Mouse (Mus musculus) induced T-regulatory cell, adult 2 months (primary cell): ENCODE data around the gene Kbtbd4.

ENCODE experiments used
- DNase-seq: peaks from one replicate; pipeline ENCODE4 v3.0.0-alpha.2; 2012; ENCODE audit warnings: low read depth

Kbtbd4 gene

DNA sequence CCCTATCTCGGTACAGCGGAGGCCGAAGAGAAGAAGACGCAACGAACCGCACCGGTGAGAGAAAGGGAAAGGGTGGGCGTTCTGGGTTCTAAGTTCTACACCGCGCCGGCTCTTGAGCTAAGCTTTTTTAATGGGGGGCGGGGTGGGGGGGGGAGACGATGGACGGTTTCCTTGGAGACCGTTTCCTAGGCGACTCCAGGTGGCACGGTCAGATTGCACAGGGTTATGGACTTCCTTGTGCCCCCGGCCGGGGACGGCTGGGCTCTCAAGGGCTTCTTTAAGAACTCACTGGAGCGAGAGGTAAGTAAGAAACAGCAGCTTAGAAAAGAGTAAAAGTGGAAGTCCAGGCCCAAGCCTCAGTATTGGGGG is 300 bp downstream of the Kbtbd4 start:
- no peak for DNase-seq

DNA sequence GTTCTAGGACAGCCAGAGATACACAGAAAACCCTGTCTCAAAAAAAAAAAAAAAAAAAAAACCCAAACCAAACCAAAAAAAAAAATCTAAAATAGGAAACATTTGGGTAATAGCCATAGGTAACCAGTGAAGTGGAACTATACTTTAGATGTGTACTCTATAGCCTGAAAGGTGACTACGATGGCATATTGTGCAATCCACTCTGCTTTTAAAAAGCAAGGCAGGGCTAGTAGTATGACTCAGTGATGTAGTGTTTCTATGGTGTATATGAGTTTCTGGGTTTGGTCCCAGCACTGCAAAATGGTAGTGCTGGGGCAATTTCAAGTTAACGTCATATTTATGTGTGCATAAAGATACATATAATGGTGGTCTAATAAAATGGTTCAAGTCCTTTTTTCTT is 2.2 kb downstream of the Kbtbd4 start:
- no peak for DNase-seq

DNA sequence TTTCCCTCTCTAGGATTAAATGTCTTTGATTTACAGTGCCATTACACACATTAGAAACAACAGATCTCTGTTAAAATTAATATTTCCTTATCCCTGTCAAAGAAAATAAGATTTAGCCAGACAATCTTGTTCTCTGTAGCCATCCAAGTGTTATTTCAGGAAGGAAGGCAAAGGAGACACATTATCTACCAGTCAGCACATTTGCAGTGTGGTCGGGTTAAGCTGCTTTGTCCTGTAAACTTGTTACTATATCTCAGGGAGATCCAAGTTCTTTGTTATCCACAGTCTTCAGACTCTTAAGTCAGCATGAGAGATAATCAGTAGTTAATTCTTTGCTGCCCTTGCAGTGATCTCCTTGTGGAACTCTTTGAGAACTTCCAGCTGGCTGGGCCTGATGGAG is 6.3 kb downstream of the Kbtbd4 start:
- DNase-seq, result no peak

DNA sequence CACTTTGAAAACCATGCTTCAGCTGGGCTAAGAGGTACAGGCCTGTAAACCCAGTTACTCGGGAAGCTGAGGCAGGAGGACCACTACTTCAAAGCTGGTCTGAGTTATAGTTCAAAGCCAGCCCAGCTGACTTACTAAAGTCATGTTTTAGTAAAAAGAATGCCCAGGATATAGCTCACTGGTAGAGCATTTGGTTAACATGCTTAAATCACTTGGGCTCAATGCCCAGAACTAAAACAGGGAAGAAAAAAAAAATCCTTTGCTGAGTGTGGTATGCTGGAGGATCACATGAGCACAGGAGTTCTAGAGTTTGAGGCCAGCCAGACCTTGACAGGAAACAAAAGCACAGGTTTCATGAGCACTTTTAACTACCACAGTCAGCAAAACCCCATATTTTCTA is 7.1 kb downstream of the Kbtbd4 start:
- no peak for DNase-seq

DNA sequence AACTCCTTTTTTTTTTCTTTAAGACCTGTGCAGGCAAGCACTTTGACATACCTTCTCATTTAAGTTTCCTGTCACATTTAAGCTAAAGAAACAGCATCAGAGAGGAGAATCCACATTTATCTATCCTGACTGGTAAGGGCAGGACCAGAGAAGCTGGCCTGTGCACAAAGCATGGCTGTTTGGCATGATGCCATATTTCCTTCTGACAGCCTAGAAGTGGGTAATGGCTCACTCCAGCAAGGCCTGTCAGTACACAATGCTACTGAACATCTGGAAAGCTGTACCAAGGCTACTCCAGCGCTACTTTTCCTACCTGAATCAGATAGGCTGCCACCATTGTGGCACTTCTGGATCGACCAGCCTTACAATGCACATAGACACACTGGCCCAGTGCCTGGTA is 9.1 kb downstream of the Kbtbd4 start:
- no peak for DNase-seq

DNA sequence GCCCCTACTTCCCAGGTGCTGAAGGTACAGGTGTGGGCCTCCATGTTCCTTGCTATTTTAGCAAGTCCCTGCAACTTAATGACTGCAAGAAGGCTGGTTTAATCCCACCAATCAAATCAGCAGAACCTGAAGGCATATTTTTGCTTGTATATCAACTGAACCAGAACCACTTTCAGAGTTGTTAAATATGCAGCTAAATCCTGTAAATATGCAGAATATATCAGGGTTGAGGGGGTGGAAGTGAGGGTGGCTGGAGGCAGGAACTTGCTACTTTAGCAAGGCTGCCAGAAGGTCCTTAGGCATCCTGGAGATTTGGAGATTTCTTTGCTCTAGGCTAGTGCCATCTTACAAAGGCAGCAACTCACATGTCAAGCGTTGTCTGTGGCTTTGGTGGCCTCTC is 11.0 kb downstream of the Kbtbd4 start:
- no peak for DNase-seq

DNA sequence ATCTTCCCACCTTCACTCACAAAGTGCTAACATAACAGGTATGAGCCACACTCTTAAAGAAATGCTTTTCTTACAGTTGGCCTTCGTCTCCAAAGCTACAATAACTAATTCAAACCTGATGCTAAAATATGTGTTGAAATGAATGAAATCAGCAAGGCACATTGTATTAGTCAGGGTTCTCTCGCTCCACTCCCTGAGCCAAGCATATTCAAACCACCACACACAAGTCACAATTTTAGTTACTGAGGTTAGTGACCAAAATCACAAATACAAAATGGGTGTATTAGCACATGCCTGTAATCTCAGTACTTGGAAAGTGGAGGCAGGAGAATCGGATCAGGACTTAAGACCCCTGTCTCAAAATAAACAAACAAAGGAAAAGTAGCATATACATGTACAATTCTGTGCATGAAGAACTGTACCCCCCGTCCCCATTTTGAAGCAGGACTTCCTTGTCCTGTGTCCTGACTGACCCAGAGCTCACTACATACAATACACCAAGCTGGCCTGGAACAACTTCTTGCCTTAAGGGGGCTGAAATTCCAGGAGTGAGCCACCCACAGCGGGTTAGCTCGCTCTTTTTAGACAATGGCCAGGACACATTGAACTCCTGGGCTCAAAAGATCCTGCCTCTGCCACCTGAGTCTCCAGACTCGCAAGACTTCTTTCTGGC is 12.2 kb downstream of the Kbtbd4 start:
- peak; percentile 66 for DNase-seq

DNA sequence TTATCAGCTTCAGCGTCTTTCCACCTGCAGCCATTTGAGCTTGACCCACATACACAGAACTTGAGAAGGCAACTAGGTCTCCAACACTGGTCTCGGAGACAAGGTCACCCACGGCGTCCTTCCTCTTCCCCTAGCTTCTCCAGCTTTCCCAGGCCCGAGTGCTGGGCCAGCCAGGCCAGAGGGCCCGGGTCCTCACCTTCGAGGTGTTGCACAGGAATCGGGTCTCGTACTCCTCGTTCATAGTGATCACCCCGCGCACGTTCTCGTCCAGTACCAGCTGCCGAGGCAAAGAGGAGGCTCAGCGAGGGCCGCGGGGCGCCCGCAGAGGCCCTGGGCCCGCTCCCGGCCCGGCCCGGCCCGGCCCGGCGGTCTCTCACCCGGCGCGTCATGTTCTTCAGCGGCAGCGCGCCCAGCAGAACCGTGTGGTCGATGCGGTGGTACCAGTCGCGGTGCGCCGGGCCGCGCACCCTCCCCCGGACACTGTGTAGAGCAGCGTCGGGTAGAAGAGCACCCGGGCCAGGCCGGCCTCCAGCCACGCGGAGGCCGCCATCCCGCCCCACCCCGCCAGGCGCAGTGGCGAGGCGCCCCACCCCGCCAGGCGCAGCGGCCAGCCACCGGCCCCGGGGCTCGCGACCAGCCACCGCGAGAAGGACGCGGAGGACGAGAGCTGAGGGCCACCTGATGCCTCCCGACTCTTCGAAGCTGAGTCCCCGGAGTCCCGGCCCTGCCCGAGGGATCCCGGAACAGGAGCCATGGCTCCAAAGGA is 12.9 kb downstream of the Kbtbd4 start:
- peak; percentile 73 for DNase-seq

DNA sequence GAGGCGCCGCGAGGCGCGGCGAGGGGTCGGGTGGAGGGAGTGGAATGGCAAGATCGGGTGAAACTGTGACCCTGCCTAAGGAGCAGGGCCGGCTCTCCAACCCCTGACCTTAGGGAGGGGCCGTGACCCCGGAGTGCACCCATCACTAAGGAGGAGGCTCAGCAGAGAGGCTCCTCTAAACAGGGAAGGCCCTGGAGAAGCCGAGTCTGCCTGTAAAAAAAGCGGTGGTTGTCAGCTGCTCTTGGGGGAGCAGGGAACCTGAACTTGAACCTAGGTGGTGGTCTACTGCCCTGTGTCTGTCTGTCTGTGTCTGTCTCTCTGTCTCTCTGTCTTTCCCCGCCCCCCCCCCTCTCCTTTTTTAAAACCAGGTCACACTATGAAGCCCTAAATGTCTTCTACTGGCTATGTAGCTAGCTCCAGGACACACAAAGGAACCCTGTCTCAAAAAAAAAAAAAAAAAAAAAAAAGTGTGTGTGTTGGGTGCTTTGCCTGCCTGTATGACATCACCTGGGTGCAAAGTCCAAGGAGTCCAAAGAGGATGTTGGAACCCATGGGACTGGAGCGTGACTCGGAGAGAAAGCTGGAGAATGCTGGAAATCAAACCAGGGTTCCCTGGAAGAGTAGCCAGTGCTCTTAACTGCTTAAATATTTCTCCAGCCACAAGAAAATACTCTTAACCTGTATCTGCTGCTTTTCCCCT is 13.6 kb downstream of the Kbtbd4 start:
- peak; percentile 22 for DNase-seq

DNA sequence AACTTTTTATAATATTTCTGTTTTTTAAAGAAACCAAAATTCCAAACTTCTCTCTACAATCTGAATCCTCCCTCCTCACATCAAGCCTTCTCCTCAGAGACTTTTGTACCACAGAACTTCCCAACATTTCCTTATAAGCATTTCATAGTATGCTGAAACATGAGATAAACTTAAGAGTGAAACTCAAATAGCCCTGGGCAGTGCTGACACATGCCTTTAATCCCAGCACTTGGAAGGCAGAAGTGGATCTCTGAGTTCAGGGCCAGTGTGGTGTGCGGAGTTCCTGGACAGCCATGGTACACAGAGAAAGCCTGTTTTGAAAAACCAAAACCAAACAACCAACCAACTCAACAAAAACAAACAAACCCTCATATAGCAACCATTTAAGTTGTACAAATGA is 16.6 kb downstream of the Kbtbd4 start:
- no peak for DNase-seq

DNA sequence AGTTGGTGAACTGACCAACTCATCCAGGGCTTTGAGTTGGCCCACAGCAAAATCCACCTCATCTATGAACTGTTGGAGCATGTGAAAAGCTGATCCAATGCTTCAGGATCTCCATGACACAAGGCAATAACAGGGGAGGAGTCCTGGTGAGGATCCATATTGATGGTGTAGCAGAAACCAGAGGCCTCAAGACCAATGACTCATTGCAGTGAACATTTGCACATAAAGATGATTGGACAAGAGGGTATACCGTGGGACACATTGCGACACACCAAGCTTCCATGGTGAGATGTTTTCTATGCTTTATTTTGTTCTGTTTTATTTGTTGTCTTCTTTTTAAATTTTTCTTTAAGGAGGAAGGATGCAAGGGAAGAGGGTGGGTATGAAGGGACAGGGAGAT is 18.1 kb downstream of the Kbtbd4 start:
- DNase-seq, result no peak

DNA sequence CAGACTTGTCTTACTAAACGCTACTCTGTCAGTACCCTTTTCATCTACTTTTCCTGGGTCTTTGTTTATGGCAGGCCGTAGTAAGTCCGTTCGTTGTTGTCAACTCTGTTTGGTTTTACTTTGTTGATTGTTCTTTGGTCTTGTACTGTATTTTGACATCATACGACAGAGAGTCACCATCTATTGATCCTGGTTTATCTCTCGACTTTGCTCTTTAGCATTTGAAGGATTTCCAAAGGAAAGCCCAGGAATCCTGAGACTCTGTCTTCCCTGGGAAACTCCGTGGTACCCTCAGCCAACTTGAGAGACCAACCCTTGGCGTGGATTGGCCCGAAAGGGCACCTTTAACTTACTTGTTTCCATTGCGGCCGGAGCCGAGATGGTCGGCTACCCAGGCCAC is 24.0 kb downstream of the Kbtbd4 start:
- no peak for DNase-seq

DNA sequence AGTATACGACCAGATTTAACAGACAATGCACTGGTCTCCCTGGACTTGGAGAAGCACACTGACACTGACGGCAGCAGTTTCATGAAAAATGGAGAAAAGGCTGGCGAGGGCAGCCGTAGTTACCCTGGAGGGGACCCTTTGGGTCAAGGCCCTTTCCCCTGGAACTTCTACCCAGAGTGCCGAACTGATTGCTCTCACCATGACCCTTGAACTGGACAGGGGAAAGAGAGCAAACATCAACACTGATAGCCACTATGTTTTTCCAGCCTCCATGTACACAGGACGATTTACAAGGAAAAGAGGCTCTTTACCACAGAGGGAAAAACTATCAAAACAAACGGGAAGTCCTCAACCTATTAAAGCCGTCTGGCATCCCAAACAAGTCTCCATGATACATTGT is 27.3 kb downstream of the Kbtbd4 start:
- no peak for DNase-seq

DNA sequence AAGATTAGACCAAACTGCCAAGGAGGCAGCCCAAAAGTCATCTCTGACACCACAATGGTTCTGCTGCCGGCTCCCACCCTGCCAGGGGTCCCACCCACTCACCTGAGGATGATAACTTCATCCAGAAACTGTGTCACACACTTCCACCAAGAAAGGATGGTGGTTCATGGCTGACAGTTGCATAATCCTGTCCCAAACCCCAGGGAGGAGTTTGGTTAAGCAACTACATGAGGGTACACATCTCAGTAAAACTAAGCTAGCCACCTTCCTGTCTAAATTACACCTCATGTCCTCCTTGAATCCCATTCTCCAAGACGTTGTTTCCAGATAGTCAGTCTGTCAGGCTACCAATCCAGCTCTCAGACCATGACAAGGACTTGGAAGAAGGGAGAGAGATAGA is 27.7 kb downstream of the Kbtbd4 start:
- DNase-seq, result no peak

DNA sequence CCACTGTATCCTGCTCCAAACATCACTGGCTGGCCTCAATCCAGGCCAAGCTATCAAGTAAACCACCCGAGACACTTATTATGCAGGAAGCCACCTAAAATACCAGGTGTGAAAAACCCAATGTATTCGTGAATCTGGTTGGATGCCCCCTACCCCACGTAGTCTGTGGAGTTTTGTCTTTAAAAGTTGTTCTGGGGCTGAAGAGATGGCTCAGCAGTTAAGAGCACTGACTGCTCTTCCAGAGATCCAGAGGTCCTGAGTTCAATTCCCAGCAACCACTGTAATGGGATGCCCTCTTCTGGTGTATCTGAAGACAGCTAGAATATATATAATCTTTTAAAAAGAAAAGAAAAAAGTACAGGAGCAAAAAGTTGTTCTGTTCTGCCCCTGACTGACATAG is 33.8 kb downstream of the Kbtbd4 start:
- DNase-seq, result no peak

DNA sequence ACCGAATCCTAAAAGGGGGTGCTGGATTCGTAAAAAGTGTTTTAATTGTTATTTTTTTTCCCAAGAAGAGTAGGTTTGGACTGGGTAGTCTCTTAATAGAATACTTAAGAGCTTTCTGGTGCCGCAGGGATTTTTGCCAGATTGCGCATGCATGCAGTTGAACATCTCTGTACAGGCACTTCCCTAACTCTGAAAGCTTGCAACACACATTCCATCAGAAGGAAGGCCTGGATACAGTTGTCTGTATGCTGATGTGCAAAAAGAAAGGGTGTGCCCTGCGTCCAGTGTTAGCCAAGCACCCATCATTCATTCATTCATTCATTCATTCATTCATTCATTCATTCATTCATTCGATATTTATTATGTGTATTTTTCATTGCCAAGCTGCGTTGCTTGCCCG is 35.2 kb downstream of the Kbtbd4 start:
- no peak for DNase-seq

DNA sequence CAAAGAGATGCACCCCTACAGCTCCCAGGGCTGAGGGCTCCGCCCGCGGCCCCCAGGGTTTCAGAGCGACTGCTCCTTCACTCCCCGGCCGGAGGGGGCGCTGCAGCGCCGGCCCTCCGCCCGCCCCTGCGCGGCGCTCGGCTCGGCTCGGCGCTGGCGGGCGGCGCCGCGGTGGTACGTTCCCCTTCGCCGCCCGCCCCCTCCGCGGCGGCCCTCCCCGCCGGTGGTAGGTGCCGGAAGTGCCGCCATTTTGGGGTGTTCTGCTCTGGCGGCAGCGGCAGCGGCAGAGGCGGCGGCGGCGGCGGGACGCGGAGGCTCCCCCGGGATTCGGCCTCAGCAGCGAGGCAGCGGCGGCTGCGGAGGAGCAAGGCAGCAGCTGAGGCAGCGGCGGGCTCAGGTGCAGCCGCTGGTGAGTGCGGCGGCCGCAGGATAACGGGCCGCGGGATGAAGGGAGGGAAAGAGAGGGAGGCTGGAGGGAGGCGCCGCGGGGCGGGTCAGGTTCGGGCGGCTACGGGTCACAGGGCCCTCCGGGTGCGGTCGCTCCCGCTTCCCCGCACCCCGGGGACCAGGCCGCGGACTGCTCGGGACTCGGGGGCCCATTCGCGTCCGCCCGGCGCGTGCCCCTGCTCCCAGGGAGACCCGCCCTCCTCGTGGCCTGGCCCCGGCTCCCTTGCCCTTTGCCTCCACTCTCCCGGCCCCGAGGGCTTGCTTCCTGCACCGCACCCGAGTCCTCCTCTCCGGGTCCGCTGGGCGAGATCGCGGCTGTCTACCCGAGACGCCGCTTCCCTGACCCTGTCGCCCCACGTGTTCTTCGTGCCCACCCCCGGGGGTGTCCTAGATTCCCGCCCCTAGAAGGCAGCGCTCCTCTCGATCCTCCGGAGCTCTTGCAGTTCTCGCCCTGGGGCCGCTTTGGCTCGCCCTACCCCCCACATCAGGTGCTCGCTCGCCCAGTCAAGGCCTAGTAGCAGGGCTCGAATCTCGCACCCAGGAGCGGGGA is 36.0 kb downstream of the Kbtbd4 start, which contains the start of gene Celf1:
TSS of gene Celf1 (plus strand) at position 150 of the 997 bp plus-strand sequence.
- peak; percentile 91 for DNase-seq

DNA sequence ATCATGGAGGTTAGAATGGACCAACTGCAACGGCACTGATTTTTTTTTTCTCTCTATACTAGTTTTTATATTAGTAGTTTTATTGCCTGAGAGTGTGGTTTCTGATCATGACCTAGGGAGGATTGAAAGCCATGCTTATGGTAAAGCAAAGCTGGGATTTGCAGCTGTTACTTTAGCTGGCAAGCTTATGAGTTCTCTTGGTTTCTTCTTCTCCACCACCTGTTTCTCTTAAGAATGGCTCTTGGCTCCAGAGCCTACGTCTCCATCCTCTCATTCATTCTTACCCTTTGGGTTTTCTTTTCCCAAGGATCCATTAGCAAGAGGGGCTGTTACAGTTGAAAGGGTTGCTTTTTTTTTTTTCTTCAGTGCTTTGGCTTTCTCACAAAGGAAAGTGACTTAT is 37.2 kb downstream of the Kbtbd4 start:
- DNase-seq, result no peak

DNA sequence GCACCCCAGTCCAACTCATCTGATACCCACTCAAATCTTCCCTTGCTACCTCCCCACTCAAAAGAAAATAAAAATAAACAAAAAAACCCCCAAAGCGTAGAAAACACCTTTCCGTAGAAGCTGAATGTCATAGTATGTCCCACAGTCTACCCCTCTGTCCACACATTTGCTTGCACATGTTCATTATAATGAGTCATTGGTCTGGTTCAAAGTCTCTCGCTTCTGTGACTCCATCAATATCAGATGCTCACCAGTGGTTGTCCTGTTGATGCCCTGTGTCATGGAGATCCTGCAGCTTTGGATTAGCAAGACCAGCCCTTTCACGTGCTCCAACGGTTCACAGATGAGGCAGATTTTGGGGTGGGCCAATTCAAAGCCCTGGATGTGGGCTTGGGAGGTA is 45.6 kb downstream of the Kbtbd4 start:
- no peak for DNase-seq

DNA sequence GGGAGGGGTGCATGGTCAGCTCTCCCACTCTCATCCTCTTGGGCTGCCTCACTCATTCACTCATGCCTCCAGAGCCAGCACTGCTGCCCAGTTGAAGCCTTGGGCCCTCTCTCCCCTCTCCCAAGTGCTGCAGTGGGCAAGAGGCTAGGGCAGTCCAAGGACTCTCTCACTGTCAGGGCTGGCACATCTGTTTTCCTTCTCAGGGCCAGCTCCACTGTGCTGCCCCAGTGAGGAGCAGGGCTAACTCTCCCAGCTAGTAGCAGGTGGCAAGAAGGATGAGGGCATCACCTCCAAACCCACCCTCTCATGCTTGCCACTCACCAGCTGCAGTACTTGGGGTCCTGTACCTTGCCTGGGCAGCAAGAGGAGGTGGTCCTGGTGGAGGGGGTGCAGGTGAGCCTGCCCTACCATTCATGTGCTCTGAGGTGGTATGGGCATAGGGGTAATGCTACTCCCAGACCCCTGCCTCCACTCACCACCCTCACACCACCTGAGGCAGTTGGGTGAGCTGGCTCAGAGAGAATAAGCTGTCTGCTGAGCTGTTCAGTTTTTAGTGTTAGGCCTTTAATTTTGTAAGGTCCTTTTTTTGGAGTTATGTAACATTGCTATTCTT is 46.1 kb downstream of the Kbtbd4 start:
- DNase-seq, result no peak

DNA sequence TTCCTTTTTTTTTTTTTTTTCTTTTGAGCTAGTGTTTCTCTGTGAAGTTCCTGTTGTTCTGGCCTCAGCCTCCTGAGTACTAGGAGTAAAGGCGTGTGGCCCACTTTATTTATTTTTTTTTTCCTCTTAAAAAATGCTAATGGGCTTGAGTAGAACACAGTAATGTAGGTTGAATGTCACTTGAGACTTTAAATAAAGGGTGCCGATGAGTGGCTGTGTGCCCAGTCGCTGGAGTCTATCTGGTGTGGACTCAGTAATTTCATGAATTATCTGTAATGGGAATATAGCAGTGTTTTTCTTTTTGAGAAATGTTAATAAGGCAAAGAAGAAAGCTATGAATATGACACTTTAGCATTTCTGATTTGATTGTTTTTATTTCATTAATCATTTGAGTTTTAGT is 48.9 kb downstream of the Kbtbd4 start:
- DNase-seq, result no peak

DNA sequence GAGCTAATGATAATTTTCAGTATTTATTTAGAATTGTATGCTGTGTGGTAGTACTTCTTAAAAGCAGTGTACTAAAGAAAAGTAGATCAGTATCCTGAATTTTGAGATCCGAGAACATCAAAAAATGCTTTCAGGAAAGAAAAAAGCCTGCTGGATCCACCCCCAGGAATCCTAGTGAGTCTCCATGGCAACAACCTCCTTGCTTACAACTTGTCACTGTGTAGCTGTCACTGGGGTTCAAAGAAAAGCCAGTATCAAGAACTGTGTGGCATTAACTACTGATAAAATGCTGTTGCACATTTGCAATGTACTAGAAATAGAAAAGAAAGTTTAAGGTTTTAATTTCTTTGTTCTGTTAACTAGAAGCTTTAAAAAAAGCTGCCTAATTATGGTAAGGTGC is 51.5 kb downstream of the Kbtbd4 start:
- DNase-seq, result no peak
